Mouse (Mus musculus) lung, adult 18-20 months (tissue): ENCODE data around the gene Tex35.

Source experiments
- DNase-seq, 2 experiments: peaks; one replicate each; pipeline ENCODE4 v3.0.0; 2022; ENCODE audit warnings: mixed read lengths in 2 of 2

Tex35 gene

DNA sequence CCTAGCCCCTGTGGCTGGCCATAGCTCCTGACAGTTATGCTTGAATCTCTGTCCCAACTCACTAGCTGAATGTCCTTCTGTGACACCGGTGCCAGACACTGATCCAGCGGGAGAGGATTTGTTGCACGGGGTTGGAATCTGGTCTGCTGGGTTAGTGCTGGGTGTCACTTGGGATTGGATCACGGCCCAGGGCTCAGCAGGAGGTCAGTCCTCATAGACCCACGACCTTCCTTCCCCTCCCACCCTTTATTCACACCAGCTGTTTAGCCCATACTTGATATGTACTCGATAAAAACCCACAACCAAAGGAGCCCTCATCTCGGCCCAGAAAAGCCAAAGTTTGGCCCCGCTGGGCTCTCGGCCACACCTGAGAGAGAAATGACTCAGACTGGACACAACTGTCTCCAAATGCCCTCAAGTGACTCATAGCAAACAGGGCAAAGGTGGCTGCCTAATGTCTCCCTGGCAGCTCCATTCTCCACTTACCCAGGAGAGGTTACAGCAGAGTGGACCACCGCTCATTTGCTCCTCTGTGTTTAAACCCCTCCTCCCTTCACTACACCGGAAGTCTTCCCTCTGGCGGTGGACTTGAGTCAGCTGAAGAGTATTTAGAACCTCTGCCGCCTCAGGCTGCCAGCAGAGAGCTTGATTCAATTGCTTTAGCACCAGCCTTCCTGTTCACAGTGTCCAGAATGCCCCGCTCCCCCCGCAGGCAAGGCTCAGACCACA, 27.2 kb downstream of the Tex35 start:
- DNase-seq: no peak

DNA sequence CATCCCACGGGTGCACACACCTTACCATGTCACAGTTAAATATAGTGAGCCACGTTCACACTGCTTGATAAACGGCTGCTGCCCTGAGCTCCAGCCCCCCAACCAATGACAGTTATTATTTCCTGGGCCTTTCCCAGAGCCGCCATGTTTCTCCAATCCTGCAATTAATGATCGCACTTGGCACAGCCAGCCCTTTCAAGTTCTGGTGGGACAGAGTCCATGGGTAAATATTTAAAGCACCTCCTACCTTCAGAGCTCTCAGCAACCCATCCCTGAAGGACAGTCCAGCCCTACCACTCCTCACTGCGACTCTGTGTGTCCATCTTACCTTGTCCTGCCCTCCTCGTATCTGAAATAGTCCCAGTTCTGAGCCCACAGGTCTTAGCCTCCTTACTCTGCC, 28.4 kb downstream of the Tex35 start:
- no peak for DNase-seq

DNA sequence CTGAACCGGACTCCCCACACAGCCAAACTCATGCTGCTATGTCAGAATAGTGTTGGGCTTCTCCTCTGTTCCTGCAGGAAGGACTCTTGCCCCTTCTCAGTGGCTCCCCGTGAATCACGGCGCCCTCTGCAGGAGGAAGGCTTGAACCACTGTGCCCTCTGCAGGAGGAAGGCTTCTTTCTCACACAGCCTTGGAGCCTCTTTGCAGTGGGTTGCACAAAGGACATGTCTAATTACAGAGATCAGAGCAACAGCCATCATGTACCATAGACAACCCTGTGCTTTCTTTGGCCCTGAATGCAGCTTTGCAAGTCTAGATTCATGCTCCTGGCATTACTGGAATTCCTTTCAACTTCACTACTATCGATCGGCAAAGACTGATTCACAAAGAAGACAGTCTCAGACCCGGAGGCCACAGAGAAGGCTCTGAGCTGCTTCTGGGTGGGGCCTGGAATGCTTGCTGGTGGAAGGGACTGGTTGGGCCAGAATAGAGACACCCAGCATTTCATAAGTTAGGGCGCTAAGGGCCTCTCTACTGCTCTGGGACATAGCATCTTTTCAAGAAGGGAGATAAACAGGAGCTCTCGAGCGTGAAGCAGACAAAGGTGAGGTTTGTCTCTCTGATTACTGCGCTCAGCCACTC, 29.0 kb downstream of the Tex35 start:
- DNase-seq: peak in 1 of 2 experiments; percentile 20

DNA sequence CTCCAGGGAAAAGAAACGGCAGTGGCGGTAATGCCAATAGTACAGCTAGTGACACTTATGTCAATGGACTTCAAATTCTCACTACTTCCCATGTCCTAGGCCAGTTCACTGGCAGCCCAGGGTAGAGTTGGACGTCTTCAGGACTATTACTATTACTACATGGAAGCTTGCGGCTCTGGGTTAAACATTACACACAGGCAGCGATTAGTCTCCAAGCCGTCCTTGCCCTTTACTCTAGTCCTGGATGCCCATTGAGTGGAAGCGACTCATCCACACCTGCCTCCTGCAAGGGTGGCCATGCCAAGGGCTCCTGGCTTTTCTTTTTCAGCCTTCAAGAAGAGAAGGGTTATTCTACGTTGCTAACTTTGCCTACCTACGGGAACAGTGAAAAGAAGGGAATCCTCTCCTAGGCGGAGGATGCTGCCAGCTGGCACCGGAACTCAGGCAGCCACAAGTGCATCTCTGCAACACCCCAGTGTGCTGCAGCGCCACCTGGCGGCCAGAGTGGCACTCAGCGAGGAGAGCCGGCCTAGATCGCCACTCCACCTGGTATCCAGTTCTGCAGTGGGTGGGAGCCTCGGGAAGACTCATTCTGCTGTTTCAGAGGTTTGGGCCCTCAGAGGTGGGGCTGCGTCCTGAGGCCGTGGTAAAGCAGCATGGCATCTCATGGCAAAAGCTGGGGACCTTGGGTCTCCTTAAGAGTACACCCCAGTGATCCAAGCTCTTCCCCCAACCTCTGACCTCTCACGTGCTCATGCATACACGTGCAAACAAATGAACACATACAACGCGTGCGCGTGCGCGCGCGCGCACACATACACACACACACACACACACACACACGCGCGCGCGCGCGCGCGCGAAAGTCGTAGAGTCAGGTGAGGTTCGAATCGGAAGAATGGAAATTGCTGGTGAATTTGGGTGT, 31.4 kb downstream of the Tex35 start:
- DNase-seq: peak; percentile 75 to 83

DNA sequence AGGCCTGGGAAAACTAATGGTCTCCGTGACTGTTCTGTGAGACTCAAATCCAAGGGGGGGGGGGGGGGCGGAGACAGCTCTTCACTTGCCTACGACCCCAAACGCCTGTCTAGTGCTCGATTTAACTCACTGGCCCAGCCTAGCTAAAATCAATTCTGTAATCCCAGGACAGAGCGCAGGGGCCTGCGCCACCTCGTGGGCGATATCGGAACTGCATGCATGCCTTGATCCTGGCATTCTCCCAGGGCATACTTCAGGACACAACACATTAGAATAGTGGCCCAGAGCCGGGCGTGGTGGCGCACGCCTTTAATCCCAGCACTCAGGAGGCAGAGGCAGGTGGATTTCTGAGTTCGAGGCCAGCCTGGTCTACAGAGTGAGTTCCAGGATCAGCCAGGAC, 32.2 kb downstream of the Tex35 start:
- peak; percentile 71 to 80 for DNase-seq

DNA sequence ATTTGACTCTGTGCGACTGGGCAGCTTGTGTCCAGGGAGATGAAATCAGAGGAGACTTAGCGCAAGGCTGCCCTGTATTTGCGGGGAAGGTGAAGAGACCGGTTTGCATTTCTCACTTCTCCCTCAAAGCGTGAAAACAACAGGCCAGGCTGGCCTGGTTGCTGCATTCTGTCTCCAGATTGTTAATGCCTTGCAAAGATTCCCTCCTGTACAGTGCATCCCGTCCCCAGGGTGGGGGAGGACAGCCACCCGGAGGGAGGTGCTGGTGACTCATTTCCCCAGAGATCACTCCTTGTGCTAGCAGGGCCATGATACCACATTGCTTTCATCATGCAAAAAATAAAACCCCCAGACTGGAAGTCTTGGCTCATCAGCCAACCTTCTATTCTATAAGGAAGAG, 33.5 kb downstream of the Tex35 start:
- DNase-seq: no peak

DNA sequence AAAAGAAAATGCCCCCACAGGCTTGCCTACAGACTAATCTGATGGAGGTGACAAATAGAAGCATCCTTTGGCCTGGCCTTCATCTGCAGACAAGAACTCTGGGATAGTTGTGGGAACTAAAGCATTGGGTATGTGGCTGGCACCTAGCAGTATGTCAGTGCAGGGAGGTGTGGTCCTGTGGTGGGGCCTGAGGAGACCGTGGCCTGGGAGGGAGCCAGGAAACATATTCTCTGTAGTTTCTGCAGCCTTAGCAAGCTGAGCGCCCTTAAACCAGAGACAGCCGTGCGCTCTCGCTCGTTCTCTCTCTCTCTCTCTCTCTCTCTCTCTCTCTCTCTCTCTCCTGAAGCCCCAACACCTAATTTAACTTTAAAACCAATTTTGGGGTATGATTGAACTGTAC, 34.1 kb downstream of the Tex35 start:
- no peak for DNase-seq

GRCm38 (mm10) chr1:157073592-157073991, 34.9 kb downstream of the Tex35 start:
- no peak for DNase-seq

DNA sequence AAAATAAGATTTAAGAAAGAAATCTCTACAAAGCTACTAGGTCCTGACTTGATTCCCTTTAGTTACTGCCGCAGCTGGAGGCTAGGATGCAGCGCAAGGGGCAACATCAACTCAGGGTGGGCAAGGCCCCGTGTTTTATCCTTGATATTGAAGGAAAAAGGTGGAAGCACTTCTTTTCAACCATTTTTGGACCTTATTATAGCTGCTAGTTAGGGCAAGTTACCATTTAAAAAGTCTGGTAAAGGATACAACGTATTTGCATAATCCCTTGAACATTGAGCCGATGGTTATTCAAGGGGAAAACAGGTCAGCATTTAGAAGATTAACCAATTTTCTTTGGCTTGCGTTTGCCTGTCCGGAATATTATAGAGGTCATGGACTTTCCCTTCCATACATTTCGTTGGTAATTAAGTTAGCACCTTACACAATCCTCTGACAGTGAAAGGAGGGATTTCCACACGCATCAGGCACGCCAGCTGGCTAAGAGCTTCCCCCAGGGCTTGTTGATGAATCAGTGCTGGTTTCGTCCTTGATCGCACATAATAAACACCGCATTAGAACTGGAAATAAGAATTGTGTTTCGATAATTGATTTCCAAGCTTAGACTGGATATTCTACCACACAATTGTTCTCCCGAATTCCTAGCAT, 39.2 kb downstream of the Tex35 start:
- no peak for DNase-seq

GRCm38 (mm10) chr1:157068316-157068715, 40.2 kb downstream of the Tex35 start:
- no peak for DNase-seq

DNA sequence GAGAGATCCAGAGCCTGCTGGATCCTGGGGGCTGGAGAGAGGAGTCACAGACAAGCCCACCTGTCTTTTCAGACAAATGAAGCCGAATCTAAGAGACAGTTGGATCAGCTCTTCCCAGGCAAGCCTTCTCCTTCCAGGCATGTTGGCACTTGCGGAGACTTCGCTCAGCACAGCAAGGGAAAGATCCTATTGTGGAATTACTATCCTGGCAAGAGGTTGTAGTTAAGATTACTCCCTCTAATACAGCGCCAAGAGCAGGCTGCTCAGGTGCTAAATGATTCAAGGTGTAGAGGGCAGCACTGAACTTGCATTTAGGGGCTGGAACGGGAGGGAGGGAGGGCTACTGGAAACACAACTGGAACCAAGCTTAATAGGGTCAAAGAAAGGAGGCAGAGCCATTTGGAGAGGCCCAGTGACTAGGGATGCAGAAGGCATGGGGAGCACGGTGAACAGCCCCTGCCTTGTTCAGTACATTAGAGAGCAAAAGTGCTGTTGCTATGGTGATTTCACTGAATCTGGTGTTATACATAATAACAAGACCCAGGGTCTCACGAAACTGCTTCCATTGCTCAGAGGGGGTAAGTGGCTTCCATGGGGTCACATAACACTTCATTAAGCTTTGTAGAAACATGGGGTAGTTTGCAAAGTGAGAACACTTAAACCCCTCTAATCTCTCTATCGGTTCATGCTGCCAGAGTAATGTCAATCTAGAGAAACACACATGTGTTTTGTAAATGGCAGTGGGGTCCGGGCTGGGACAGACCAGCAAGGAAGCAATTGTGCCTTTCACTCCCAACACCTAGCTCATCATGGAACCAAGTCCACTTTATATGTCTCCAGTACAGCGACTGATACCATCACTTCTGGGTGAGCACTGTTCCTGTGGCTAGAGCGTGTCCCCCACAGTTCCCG, 42.4 kb downstream of the Tex35 start:
- no peak for DNase-seq

GRCm38 (mm10) chr1:157063318-157064115, 45.0 kb downstream of the Tex35 start:
- DNase-seq: no peak

DNA sequence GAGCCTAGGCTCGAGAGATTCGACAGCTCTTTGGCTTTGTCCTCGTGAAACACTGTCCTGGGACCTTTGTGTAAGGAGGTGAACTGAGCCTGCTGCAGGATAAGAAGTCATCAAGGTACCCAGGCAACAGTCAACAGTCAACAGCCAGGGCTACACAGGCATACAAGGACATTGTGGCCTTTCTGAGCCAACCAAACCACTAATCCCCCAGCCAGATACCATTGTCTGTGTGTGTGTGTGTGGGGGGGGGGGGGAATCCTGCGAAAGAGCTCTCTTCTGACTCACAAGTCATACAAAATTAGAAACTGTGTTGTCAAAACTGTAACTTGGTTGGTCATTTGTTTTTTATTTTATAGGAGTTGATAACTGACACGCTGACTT, 46.0 kb downstream of the Tex35 start:
- DNase-seq: no peak

DNA sequence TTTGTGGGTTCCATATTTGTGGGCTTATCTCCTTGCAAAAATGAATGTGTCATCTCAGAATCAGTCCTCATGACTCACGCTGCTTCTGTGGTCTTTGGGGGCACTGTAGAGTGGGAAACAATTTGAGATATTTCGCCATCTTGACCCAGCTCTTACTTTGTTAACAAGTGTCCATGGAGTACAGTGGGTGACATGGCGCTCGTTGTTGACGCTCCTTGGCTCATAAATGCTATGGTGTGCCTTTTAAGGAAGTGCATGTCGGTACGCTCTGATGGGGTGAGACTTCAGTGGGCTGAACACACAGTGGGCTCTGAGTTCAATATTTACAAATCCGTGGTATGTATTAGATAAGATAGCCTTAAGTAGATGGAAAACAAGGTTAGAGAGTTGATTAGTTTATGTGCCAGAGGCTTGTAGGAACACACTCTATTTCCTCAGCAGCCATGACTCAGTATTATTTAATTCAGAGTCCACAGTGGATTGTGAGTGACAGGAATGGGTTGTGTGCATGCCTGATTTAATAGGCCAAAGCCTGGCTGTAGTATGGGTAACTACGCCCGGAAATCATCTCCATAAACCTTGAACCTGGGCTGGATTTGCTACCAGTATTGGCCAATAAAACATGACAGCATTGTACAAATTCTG, 46.6 kb downstream of the Tex35 start:
- DNase-seq: no peak

DNA sequence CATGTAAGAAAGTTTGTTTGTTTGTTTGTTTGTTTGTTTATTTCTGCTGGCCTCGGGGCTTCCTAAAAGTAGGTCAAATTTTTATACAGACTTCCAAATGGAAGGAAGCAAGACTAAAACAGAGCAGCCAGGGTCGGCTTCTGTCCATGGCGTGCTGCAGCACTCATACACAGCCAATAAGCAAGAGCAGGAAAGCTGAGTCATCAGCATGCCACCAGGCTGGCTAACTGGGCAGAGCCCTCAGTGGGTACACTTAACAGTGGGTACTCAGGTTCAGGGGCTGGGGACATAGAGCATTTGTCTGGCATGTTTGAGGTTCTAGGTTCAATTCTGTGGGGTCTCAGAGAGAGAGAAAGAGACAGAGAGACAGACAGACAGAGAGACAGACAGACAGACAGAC, 47.3 kb downstream of the Tex35 start:
- DNase-seq: no peak

DNA sequence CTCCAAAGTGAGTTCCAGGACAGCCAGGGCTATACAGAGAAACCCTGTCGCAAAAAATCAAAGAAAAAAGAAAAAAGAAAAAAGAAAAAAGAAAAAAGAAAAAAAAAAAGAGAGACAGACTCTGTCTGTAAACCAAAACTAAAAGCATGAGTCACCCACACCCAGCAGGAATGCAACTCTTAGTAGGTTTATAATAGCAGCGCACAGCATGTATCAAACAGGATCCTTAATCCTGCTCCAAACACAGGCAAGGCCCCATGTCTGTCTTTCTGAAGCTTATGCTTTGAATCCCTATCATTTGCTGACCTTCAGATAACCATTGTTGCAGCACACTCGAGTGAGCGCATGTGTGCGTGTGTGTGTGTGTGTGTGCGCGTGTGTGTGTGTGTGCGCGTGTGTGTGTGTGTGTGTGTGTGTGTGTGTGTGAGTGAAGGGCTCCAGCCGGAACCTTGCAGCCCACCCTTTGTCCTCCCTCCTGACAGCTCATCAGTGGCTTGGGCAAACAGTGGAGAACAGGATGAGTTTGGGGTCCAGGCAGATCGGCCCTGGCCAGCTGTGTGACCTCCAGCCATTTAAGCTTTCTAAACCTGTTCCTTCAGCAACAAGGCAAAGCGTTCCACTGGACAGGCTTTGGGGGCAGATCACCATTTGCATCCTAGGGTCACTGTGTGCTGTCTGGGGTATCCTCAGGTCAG, 47.9 kb downstream of the Tex35 start:
- no peak for DNase-seq

GRCm38 (mm10) chr1:157055901-157056300, 52.6 kb downstream of the Tex35 start:
- DNase-seq: no peak

- no peak for DNase-seq
Observed at GRCm38 (mm10) chr1:157055288-157055831, 53.1 kb downstream of the Tex35 start.

DNA sequence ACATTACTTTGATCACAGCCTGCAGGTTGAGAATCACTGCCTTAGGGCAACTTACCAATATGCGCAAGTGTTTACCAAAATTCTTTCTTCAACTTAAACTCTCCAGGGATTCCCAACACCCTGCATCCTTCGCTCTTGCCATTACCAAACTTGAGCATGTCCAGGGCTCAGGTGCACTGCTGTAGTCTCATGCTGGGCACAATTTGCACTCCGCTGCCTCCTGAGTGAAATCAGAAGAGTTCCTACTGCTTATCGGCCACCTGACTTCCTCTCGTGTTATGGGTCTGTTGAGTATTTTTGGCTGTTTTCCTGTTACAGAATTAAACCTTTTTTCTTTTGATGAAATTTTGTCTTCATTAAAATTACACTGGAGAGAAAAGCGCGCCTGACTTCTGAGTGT, 53.8 kb downstream of the Tex35 start:
- no peak for DNase-seq

DNA sequence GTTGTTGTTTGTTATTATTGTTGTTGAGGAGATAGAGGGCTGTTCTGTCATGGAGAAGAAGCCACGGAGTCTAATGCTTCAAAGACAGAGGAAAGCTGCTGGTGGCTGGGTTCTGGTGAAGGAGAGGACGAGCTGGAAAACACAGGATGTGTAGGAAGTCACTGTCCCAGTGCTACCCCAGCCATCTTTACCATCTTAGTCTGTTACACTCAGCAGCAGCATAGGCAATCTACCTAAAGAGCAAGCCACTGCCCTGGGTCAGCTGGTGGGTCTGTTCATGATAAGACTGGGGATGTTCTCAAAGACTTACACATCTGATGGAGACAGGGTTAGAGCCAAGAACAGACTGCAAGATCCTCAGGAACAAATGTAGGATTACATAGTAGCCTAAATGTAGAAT, 58.6 kb downstream of the Tex35 start:
- DNase-seq: no peak
